ENCODE assay signal across 16 mouse cellular contexts in genomic region chr10:76445996-76446681, GRCm38 (mm10). TPM values are rescaled to one million over a fixed set of nuclear protein-coding genes. Genes with fewer than 3 reads are reported as not detected.
A peak's percentile ranks its signal among the peaks of the same experiment; 100 is the strongest.
DNase-seq lines count a peak whose midpoint lies in the region; ATAC-seq lines count a peak whose summit lies in the region.
"Had no signal": no experiment of that assay in that cellular context is flagged by ENCODE, and none has a peak within 500 bp of the region (broad histone marks: within the 10 kb centered on the region; RNA-seq: fewer than 3 reads in every experiment).

No protein-coding gene starts in this region.

- no peak for DNase-seq in heart, embryonic 10.5 days (ENCODE audit: low spot score)
- peak; percentile 47 for DNase-seq in liver
- peak; percentile 75 for DNase-seq in lung, postnatal 10 days
- DNase-seq in embryo, embryonic 10.5 days (ENCODE audit: low spot score) = no peak
- no peak for DNase-seq in cerebellum, postnatal 10 days
- DNase-seq: right cerebral cortex, postnatal 4 days had no signal

- 69% methylated on average over 4 of the region's 4 CpGs for WGBS in heart, embryonic 10.5 days
- WGBS in heart, embryonic 11.5 days (ENCODE audit: insufficient replicate concordance) = 69% methylated on average over 4 of the region's 4 CpGs
- 61% methylated on average over 4 of the region's 4 CpGs for WGBS in heart, embryonic 14.5 days

- no peak for ATAC-seq in heart, embryonic 11.5 days (replicated peaks; ENCODE audit: insufficient number of reproducible peaks, low FRiP score, low TSS enrichment)
- ATAC-seq in heart, embryonic 14.5 days (ENCODE audit: insufficient number of reproducible peaks, insufficient read depth, low FRiP score, low read depth) = no peak
- ATAC-seq in megakaryocyte-erythroid progenitor cell, adult 5-6 weeks (replicated peaks; ENCODE audit: low FRiP score, low TSS enrichment, poor library complexity, severe bottlenecking) = no peak

- 0 out of 2 replicates have a peak overlapping the region, but pooled peaks have one; percentile 16 for H3K27ac ChIP-seq in heart, embryonic 10.5 days
- no peak overlapping the region for H3K27ac ChIP-seq in heart, embryonic 11.5 days (ENCODE audit: low read depth, low read length)
- H3K27ac ChIP-seq in heart, embryonic 14.5 days (replicated peaks in 1 of 2; ENCODE audit: control insufficient read depth in 1 of 2, insufficient read depth in 1 of 2, low read depth in 2 of 2, low read length in 2 of 2) = peak overlapping the region; percentile 26 to 27; a peak in 3 of 4 replicates
- H3K27ac ChIP-seq: forebrain, embryonic 12.5 days; layer of hippocampus, adult 2 months; neural tube, embryonic 13.5 days had no signal

- H3K9ac ChIP-seq in heart, embryonic 11.5 days (ENCODE audit: low read depth, low read length) = no peak overlapping the region
- H3K9ac ChIP-seq in heart, embryonic 14.5 days (ENCODE audit: low read length) = no peak overlapping the region
- H3K9ac ChIP-seq: forebrain, embryonic 12.5 days; neural tube, embryonic 13.5 days had no signal

- no peak overlapping the region for H3K4me2 ChIP-seq in heart, embryonic 11.5 days
- H3K4me2 ChIP-seq in heart, embryonic 14.5 days (ENCODE audit: low read length) = no peak overlapping the region
- H3K4me2 ChIP-seq: forebrain, embryonic 12.5 days; neural tube, embryonic 13.5 days had no signal

- H3K4me1 ChIP-seq in heart, embryonic 10.5 days = peaks cover 17% of the 10 kb centered on the region
- peaks cover 7% of the 10 kb centered on the region for H3K4me1 ChIP-seq in heart, embryonic 11.5 days (ENCODE audit: control insufficient read depth, insufficient read depth, low read length)
- peaks cover 6 to 13% of the 10 kb centered on the region in 2 experiments for H3K4me1 ChIP-seq in heart, embryonic 14.5 days (ENCODE audit: control insufficient read depth in 2 of 2, insufficient read depth in 2 of 2, low read length in 2 of 2)

- H3K36me3 ChIP-seq in heart, embryonic 10.5 days = no peaks in the 10 kb centered on the region
- no peaks in the 10 kb centered on the region for H3K36me3 ChIP-seq in heart, embryonic 11.5 days (ENCODE audit: control insufficient read depth, insufficient read depth, low read length)
- H3K36me3 ChIP-seq in heart, embryonic 14.5 days (ENCODE audit: control insufficient read depth, insufficient read depth, low read length) = no peaks in the 10 kb centered on the region
- H3K36me3 ChIP-seq: forebrain, embryonic 12.5 days; neural tube, embryonic 13.5 days had no signal

- no peaks in the 10 kb centered on the region for H3K9me3 ChIP-seq in heart, embryonic 10.5 days
- no peaks in the 10 kb centered on the region for H3K9me3 ChIP-seq in heart, embryonic 11.5 days (replicated peaks; ENCODE audit: control insufficient read depth, low read length)
- H3K9me3 ChIP-seq in heart, embryonic 14.5 days (ENCODE audit: control insufficient read depth, low read length) = no peaks in the 10 kb centered on the region
- H3K9me3 ChIP-seq: forebrain, embryonic 12.5 days; neural tube, embryonic 13.5 days had no signal

- H3K4me3 ChIP-seq in heart, embryonic 10.5 days = no peak overlapping the region
- no peak overlapping the region for H3K4me3 ChIP-seq in heart, embryonic 11.5 days (ENCODE audit: low read depth, low read length)
- no peak overlapping the region for H3K4me3 ChIP-seq in heart, embryonic 14.5 days (ENCODE audit: control insufficient read depth in 1 of 2, insufficient read depth in 1 of 2, low read depth in 1 of 2, low read length in 2 of 2)
- H3K4me3 ChIP-seq: forebrain, embryonic 12.5 days; layer of hippocampus, adult 2 months; neural tube, embryonic 13.5 days had no signal

- no peaks in the 10 kb centered on the region for H3K27me3 ChIP-seq in heart, embryonic 10.5 days (ENCODE audit: insufficient read depth, poor library complexity, severe bottlenecking)
- no peaks in the 10 kb centered on the region for H3K27me3 ChIP-seq in heart, embryonic 11.5 days (ENCODE audit: control insufficient read depth, insufficient read depth, low read length)
- no peaks in the 10 kb centered on the region for H3K27me3 ChIP-seq in heart, embryonic 14.5 days (ENCODE audit: control insufficient read depth, insufficient read depth, low read length)
- H3K27me3 ChIP-seq: forebrain, embryonic 12.5 days; neural tube, embryonic 13.5 days had no signal

RNA-seq across cellular contexts. Expression of gene 2610028H24Rik, which starts 2.7 kb away (rescaled TPM):
- polyA plus RNA-seq in heart, embryonic 10.5 days (2016; fragmentation: Nextera tagmentation; extraction: Ambion mirVana) = not detected in 2 replicates
- not detected in 2 replicates for polyA plus RNA-seq in heart, embryonic 11.5 days (2014; fragmentation: Nextera tagmentation; extraction: Ambion mirVana)
- not detected in 2 replicates for polyA plus RNA-seq in heart, embryonic 14.5 days (2014; fragmentation: Nextera tagmentation; extraction: Ambion mirVana)
- total RNA-seq in megakaryocyte-erythroid progenitor cell, adult 5-6 weeks (2014; fragmentation: Nextera tagmentation) = not detected in 2 replicates
- not detected in 2 replicates for total RNA-seq in megakaryocyte-erythroid progenitor cell, adult 5-6 weeks (2017)
- total RNA-seq: layer of hippocampus, adult 2 months had no signal
- polyA plus RNA-seq: brain, embryonic 14.5 days; forebrain, embryonic 12.5 days; neural tube, embryonic 13.5 days had no signal

RNA-seq across cellular contexts. Expression of gene Pcnt, which starts 3.6 kb away (rescaled TPM):
- 14.9 and 15.1 TPM in 2 replicates for polyA plus RNA-seq in heart, embryonic 10.5 days (2016; fragmentation: Nextera tagmentation; extraction: Ambion mirVana)
- polyA plus RNA-seq in heart, embryonic 11.5 days (2014; fragmentation: Nextera tagmentation; extraction: Ambion mirVana) = 11.8 and 12.5 TPM in 2 replicates
- polyA plus RNA-seq in heart, embryonic 14.5 days (2014; fragmentation: Nextera tagmentation; extraction: Ambion mirVana) = 11.8 and 13.1 TPM in 2 replicates
- total RNA-seq in megakaryocyte-erythroid progenitor cell, adult 5-6 weeks (2014; fragmentation: Nextera tagmentation) = 43.2 and 60.4 TPM in 2 replicates
- total RNA-seq in megakaryocyte-erythroid progenitor cell, adult 5-6 weeks (2017) = 58.8 and 71.6 TPM in 2 replicates

RNA-seq across cellular contexts. Expression of gene AC141477.1, which starts 5.9 kb away (rescaled TPM):
- polyA plus RNA-seq in heart, embryonic 10.5 days (2016; fragmentation: Nextera tagmentation; extraction: Ambion mirVana) = not detected in 2 replicates
- polyA plus RNA-seq in heart, embryonic 11.5 days (2014; fragmentation: Nextera tagmentation; extraction: Ambion mirVana) = not detected in 2 replicates
- not detected in 2 replicates for polyA plus RNA-seq in heart, embryonic 14.5 days (2014; fragmentation: Nextera tagmentation; extraction: Ambion mirVana)
- 4.1 TPM in 1 of 2 replicates, not detected in the other for total RNA-seq in megakaryocyte-erythroid progenitor cell, adult 5-6 weeks (2014; fragmentation: Nextera tagmentation)
- not detected in 2 replicates for total RNA-seq in megakaryocyte-erythroid progenitor cell, adult 5-6 weeks (2017)
- total RNA-seq: layer of hippocampus, adult 2 months had no signal
- polyA plus RNA-seq: brain, embryonic 14.5 days; cortical plate, adult 2 months; gonadal fat pad, adult 2 months; neural tube, embryonic 13.5 days; testis, adult 2 months had no signal

RNA-seq across cellular contexts. Expression of gene Mcm3ap, which starts 22.6 kb away (rescaled TPM):
- 43.0 and 49.9 TPM in 2 replicates for polyA plus RNA-seq in heart, embryonic 10.5 days (2016; fragmentation: Nextera tagmentation; extraction: Ambion mirVana)
- polyA plus RNA-seq in heart, embryonic 11.5 days (2014; fragmentation: Nextera tagmentation; extraction: Ambion mirVana) = 34.2 and 51.2 TPM in 2 replicates
- polyA plus RNA-seq in heart, embryonic 14.5 days (2014; fragmentation: Nextera tagmentation; extraction: Ambion mirVana) = 41.3 and 46.8 TPM in 2 replicates
- total RNA-seq in megakaryocyte-erythroid progenitor cell, adult 5-6 weeks (2014; fragmentation: Nextera tagmentation) = 60.1 and 94.2 TPM in 2 replicates
- total RNA-seq in megakaryocyte-erythroid progenitor cell, adult 5-6 weeks (2017) = 63.5 and 87.7 TPM in 2 replicates

RNA-seq across cellular contexts. Expression of gene Ybey, which starts 22.8 kb away (rescaled TPM):
- polyA plus RNA-seq in heart, embryonic 10.5 days (2016; fragmentation: Nextera tagmentation; extraction: Ambion mirVana) = 8.1 and 8.3 TPM in 2 replicates
- 4.6 and 5.2 TPM in 2 replicates for polyA plus RNA-seq in heart, embryonic 11.5 days (2014; fragmentation: Nextera tagmentation; extraction: Ambion mirVana)
- 3.7 and 5.0 TPM in 2 replicates for polyA plus RNA-seq in heart, embryonic 14.5 days (2014; fragmentation: Nextera tagmentation; extraction: Ambion mirVana)
- 5.4 and 5.5 TPM in 2 replicates for total RNA-seq in megakaryocyte-erythroid progenitor cell, adult 5-6 weeks (2014; fragmentation: Nextera tagmentation)
- total RNA-seq in megakaryocyte-erythroid progenitor cell, adult 5-6 weeks (2017) = 7.5 and 8.1 TPM in 2 replicates

Comparison
In these comparisons a context has a peak if more than half of its experiments do, and no peak if none do; other contexts are left out.
1. DNase-seq: peak in liver (single experiment) and lung, postnatal 10 days (single experiment); none in heart, embryonic 10.5 days (single experiment), embryo, embryonic 10.5 days (single experiment) and cerebellum, postnatal 10 days (0 of 2).